Mouse (Mus musculus): Measurements from ENCODE around the gene Atp5mpl. TPM values are rescaled to one million over a fixed set of nuclear protein-coding genes. Genes with fewer than 3 reads are reported as not detected.
"Not testable (repeated sequence)": the region's sequence is repeated elsewhere in the genome, so short reads cannot be mapped to it uniquely, and the experiment has no call there.

Atp5mpl gene
- total RNA-seq, 2 experiments from 2014 or later: 362 to 417 TPM

GRCm38 (mm10) chr12:111950486-111950885 lies 16.3 kb downstream of the Atp5mpl start:
- peak in 1 of 2 experiments; percentile 19 for DNase-seq

GRCm38 (mm10) chr12:111946716-111947115 lies 20.1 kb downstream of the Atp5mpl start:
- DNase-seq: peak; percentile 59 to 77

GRCm38 (mm10) chr12:111945765-111946655 lies 20.8 kb downstream of the Atp5mpl start:
- DNase-seq: not testable (repeated sequence)

GRCm38 (mm10) chr12:111945115-111945514 lies 21.7 kb downstream of the Atp5mpl start:
- DNase-seq: peak; percentile 44 to 60

- DNase-seq: peak; percentile 36 to 44
Measured at GRCm38 (mm10) chr12:111944065-111944987, 22.5 kb downstream of the Atp5mpl start.

- DNase-seq: no peak
Measured at GRCm38 (mm10) chr12:111943421-111944064, 23.2 kb downstream of the Atp5mpl start.

- DNase-seq: no peak
Measured at GRCm38 (mm10) chr12:111938623-111939177, 28.1 kb downstream of the Atp5mpl start.

GRCm38 (mm10) chr12:111936706-111937550 lies 29.8 kb downstream of the Atp5mpl start:
- peak; percentile 25 to 62 for DNase-seq

GRCm38 (mm10) chr12:111933971-111934370 lies 32.8 kb downstream of the Atp5mpl start:
- no peak for DNase-seq

- DNase-seq: peak; percentile 56 to 69
Measured at GRCm38 (mm10) chr12:111933032-111933704, 33.6 kb downstream of the Atp5mpl start.

GRCm38 (mm10) chr12:111932513-111932912 lies 34.3 kb downstream of the Atp5mpl start:
- no peak for DNase-seq

GRCm38 (mm10) chr12:111931411-111932025 lies 35.3 kb downstream of the Atp5mpl start:
- no peak for DNase-seq

- DNase-seq: no peak
Measured at GRCm38 (mm10) chr12:111928411-111928966, 38.3 kb downstream of the Atp5mpl start.

- DNase-seq: no peak
Measured at GRCm38 (mm10) chr12:111927338-111927737, 39.4 kb downstream of the Atp5mpl start.

GRCm38 (mm10) chr12:111923117-111923516 lies 43.7 kb downstream of the Atp5mpl start:
- DNase-seq: no peak

- peak in 1 of 2 experiments; percentile 12 for DNase-seq
Measured at GRCm38 (mm10) chr12:111920046-111920445, 46.7 kb downstream of the Atp5mpl start.

GRCm38 (mm10) chr12:111916514-111917217 lies 50.1 kb downstream of the Atp5mpl start:
- DNase-seq: no peak

- no peak for DNase-seq
Measured at GRCm38 (mm10) chr12:111915781-111916180, 51.0 kb downstream of the Atp5mpl start.

- DNase-seq: no peak
Measured at GRCm38 (mm10) chr12:111914031-111914430, 52.7 kb downstream of the Atp5mpl start.

All from adrenal gland, postnatal 36 days (tissue).